Mouse (Mus musculus) lung, adult 2 months (tissue): Measurements from ENCODE around the gene Mex3b. TPM values are rescaled to one million over a fixed set of nuclear protein-coding genes. Genes with fewer than 3 reads are reported as not detected.

Source experiments
- DNase-seq: peaks from one replicate; pipeline ENCODE4 v3.0.0; 2022
- H3K4me1 ChIP-seq: fragments of 200-500 bp; 2 replicates; pipeline ENCODE4 v1.6.1; 2011; ENCODE audit warnings: low read length; ENCODE audit not compliant: control insufficient read depth, insufficient read depth
- H3K4me3 ChIP-seq: fragments of 200-500 bp; replicated peaks from 2 replicates; pipeline ENCODE3; 2011; ENCODE audit warnings: low read depth, mild to moderate bottlenecking, control low read depth, low read length; ENCODE audit errors: extremely low read depth
- CTCF ChIP-seq: fragments of 200-500 bp; IDR thresholded peaks from 2 replicates; pipeline ENCODE4 v1.5.1; 2011; ENCODE audit warnings: mild to moderate bottlenecking, low read length, control low read depth; ENCODE audit not compliant: insufficient read depth
- POLR2A ChIP-seq: fragments of 200-500 bp; IDR thresholded peaks from 2 replicates; pipeline ENCODE4 v1.6.1; 2011; ENCODE audit warnings: low read depth, mild to moderate bottlenecking, control low read depth, low read length, borderline replicate concordance; ENCODE audit errors: extremely low read depth
- WGBS: fragments of 180-500 bp; shearing (Covaris S2); methylation state at CpG from one replicate; pipeline ENCODE4 v1.1.7; 2018; 5-methylcytosine and 5-hydroxymethylcytosine counted together
- polyA plus RNA-seq: library from polyadenylated mRNA; depleted of rRNA; stranded (reverse); fragments of >200 nt; gene quantifications from 2 replicates; pipeline ENCODE4 v1.2.3, GENCODE M21; 2012

The Mex3b gene
- polyA plus RNA-seq, 1 experiment, result 11.1 TPM

DNA sequence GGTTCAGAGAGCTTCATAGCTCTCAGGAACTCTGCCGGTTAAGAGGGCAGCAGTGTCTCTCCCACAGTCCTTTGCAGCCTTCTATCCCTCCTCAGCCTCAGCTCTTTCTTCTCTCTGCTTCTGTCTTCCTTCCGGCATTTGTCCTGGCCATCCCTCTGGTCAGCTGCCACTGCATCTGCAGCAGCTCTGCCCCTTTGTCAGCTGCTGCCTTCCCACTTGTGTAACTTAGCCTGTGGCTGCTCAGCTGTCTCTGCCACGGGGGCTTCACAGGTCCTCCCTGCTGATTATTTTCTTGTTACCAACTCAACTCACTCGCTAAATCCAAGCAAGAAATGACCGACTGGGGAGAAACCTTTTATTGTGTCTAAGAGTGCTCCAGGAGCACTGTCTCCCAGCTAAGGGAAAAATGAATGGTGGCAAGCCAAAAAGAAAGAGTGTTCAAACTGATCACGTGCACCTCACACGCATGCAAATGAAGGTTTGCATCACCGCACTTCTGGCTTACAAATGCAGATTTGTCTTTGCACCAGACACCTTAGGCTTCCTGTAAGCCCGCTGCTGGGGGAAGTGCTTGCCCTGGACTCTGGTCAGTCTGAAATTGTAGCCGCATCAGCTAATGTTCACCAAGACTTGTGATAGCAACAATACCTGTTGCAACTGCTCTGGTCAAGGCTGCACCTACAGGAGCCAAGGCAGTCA, 24.8 kb upstream of the Mex3b start:
- DNase-seq, result no peak
- Histone ChIP-seq H3K4me3 (no peak overlapping the region), H3K4me1 (peaks cover 4% of the 10 kb centered on the region; the same call in 1 of the 2 replicates)
- TF ChIP-seq POLR2A, result no peak
- no peak for TF ChIP-seq CTCF
- 52% methylated on average over 10 of the region's 10 CpGs for WGBS

DNA sequence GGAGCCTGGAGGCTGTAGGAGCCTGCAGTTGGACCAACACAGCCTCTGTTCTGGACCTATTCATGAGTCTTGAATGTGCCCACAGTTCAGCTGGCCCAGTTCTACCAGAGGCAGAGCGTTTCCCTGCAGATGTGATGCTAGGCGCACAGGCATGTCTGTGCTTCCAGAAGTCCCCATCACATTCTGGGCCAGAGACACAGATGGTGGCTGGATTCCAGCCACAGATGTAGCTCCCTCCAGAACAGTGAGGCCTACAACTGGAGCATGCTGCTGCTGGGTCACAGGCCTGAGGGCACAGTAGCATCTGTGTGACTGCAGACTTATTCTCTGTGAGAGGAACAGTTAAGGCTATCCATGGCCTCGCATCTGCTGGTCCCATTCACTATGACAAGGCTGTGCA, 16.4 kb upstream of the Mex3b start:
- WGBS, result 92% methylated on average over 3 of the region's 3 CpGs
- DNase-seq, result no peak
- no peak for TF ChIP-seq CTCF
- TF ChIP-seq POLR2A, result no peak
- Histone ChIP-seq H3K4me1 (no peaks in the 10 kb centered on the region), H3K4me3 (no peak overlapping the region)

- no peaks in the 10 kb centered on the region for H3K4me1 ChIP-seq
- 83% methylated on average over 4 of the region's 4 CpGs for WGBS
- no peak for TF ChIP-seq POLR2A
- no peak for TF ChIP-seq CTCF
- no peak overlapping the region for H3K4me3 ChIP-seq
- DNase-seq, result no peak
Observed at GRCm38 (mm10) chr7:82851670-82852069, 15.5 kb upstream of the Mex3b start.

- Histone ChIP-seq H3K4me1 (no peaks in the 10 kb centered on the region), H3K4me3 (no peak overlapping the region)
- 67% methylated on average over 3 of the region's 3 CpGs for WGBS
- TF ChIP-seq POLR2A (no peak), CTCF (no peak)
- no peak for DNase-seq
Observed at GRCm38 (mm10) chr7:82854195-82854766, 12.9 kb upstream of the Mex3b start.

DNA sequence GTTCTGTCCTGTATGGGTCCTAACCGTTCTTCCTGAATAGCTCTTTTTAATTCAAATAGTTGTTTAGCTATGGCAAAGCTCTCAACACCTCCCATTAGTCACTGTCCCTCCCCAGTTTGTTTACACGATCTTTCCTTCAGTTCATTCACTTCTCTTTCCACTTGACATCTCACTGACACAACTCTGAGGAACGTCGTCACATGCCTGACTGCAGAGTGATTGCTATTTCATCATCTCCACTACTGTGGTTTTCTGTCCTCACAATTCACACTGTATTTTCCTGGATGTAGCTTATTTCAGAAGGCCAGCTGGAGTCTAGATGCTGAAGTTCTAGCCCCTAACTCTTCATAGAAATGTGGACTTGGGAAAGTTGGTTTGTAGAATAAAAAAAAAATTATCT, 8.5 kb upstream of the Mex3b start:
- WGBS, result 29% methylated on average over 4 of the region's 4 CpGs
- DNase-seq, result no peak
- no peaks in the 10 kb centered on the region for H3K4me1 ChIP-seq
- H3K4me3 ChIP-seq, result no peak overlapping the region
- TF ChIP-seq CTCF (no peak), POLR2A (no peak)

- WGBS, result 77% methylated on average over 2 of the region's 2 CpGs
- no peak for DNase-seq
- H3K4me3 ChIP-seq, result no peak overlapping the region
Observed at GRCm38 (mm10) chr7:82860626-82861025, 6.5 kb upstream of the Mex3b start.

DNA sequence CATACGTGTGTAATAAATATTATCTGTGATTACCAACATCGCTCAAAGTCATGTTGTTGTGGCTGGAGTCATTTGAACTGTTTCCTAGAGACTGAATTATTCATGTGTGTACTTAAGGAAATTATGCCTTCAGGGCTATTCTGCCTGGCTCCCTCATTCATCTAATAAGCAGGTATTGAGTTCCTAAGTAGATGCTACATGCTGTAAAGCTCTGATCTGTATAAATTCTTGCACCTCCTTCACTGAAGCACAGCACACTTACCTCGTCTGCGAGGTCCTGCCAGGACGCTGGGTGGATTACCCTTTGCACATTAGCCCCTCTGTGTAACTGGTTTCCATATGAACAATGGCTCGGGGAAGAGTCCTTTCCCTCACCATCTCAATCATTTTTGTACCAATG, 3.8 kb upstream of the Mex3b start:
- H3K4me3 ChIP-seq, result no peak overlapping the region
- H3K4me1 ChIP-seq, result peaks cover 2% of the 10 kb centered on the region; the same call in 1 of the 2 replicates
- WGBS, result 80% methylated on average over 6 of the region's 6 CpGs
- no peak for TF ChIP-seq CTCF
- no peak for TF ChIP-seq POLR2A
- no peak for DNase-seq

More at GRCm38 (mm10) chr7:82860626-82861025, 6.5 kb upstream of the Mex3b start:
- TF ChIP-seq POLR2A, result no peak
- no peak for TF ChIP-seq CTCF
- no peaks in the 10 kb centered on the region for H3K4me1 ChIP-seq

- 51% methylated on average over 8 of the region's 8 CpGs for WGBS
- TF ChIP-seq POLR2A (no peak), CTCF (no peak)
- no peak overlapping the region for H3K4me3 ChIP-seq
- peaks cover 9% of the 10 kb centered on the region; the same call in 1 of the 2 replicates for H3K4me1 ChIP-seq
- DNase-seq, result no peak
Observed at GRCm38 (mm10) chr7:82864260-82864990, 2.7 kb upstream of the Mex3b start.

GRCm38 (mm10) chr7:82864991-82865771, 2.0 kb upstream of the Mex3b start:
- no peak for TF ChIP-seq CTCF
- TF ChIP-seq POLR2A, result no peak
- 4% methylated on average over 22 of the region's 22 CpGs for WGBS
- no peak for DNase-seq
- Histone ChIP-seq H3K4me1 (peaks cover 9% of the 10 kb centered on the region; the same call in 1 of the 2 replicates), H3K4me3 (peak overlapping the region; percentile 85)
